Mouse (Mus musculus) layer of hippocampus, adult 6 months (tissue): Measurements from ENCODE around the gene Xlr4a. TPM values are rescaled to one million over a fixed set of nuclear protein-coding genes. Genes with fewer than 3 reads are reported as not detected.

Experiments
- long read RNA-seq, 2 experiments: library from polyadenylated mRNA; unstranded; transcript quantifications; one replicate each; pipeline ENCODE4 v2.0.0; 2019 to 2020
- polyA plus RNA-seq: library from polyadenylated mRNA; unstranded; fragments of <200 nt; fragmentation: Nextera tagmentation; gene quantifications from 2 replicates; pipeline ENCODE4 v1.2.3, GENCODE M21; 2021

Xlr4a gene
- polyA plus RNA-seq, result 0.18 TPM in 1 of 2 replicates, not detected in the other
- long read RNA-seq, experiment 1, result 0 reads
- long read RNA-seq, experiment 2, result 0 reads

GRCm38 (mm10) chrX:73082267-73083055, at the start of gene Xlr4a:
Gene Xlr4a, minus strand, starts transcription at chrX:73082478.

GRCm38 (mm10) chrX:73116747-73117146, 34.5 kb upstream of the Xlr4a start, which contains the start of gene Gm14685:
Gene Gm14685, plus strand, starts transcription at chrX:73117047.

DNA sequence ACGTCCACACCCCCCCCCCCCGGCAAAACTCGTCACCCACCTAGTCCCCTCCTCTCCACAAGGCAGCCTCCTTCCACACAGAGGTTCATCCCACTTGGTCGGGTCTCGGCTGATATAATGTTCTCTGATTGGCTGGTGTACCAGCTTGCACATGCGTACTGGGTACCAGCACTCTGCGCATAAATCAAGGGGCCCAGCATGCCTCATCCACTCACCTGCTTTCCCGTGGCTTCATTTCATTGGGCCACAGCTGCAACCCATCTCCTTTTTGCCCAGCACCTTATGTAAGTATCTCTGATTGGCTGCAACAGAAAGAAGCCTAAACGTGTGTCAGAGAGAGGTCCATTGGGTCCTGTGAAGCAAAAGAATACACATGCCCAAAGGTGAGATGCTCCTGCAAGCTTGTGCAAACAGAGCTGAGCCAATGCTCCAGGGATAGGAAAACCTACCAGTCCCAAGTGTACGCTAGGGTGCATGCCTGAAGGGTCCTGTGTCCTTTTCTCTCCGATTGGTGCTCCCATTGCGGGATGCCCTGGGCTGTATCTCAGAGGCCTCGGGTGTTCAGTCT, 14.7 kb upstream of the Xlr4a start, which contains the start of gene Xlr3a:
Gene Xlr3a, minus strand, starts transcription at position 155 of the 568 bp plus-strand sequence.

DNA sequence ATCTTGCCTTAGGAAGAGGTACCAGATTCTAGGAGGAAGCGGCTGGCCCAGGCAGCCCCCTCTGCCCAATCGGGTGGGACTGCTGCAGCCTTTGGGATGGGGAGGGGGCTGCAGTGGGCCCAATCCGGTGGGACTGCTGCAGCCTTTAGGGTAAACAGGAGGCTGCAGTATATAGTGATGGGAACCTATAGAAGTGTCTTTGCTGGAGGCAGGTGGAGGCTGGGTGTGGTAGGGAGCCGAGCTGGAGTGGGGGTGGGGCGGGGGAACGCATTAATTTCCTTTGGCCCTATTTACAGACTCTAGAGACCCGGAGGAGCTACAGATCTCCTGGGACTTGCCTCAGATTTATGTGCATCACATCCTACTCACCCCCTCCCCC, 17.9 kb downstream of the Xlr4a start, which contains the start of gene Pnma3:
Gene Pnma3, plus strand, starts transcription at position 373 of the 379 bp plus-strand sequence.

GRCm38 (mm10) chrX:73037003-73037402, 45.3 kb downstream of the Xlr4a start, which contains the start of gene Pnma5:
Gene Pnma5, minus strand, starts transcription at chrX:73037103.

Other genes with a start within 250 kb of the Xlr4a start
- 77.6 and 110 TPM in 2 replicates for gene Cetn2, start 164.1 kb downstream of the Xlr4a start, polyA plus RNA-seq
- 17.8 and 18.6 TPM in 2 replicates for gene Nsdhl, start 163.9 kb downstream of the Xlr4a start, polyA plus RNA-seq
- 1.1 and 4.6 TPM in 2 replicates for gene Zfp185, start 95.1 kb downstream of the Xlr4a start, polyA plus RNA-seq
- gene Pnma5, start 45.4 kb downstream of the Xlr4a start, polyA plus RNA-seq, result not detected in 2 replicates
- 0.68 and 1.0 TPM in 2 replicates for gene Pnma3, start 17.7 kb downstream of the Xlr4a start, polyA plus RNA-seq
- gene Xlr3a, start 14.6 kb upstream of the Xlr4a start, polyA plus RNA-seq, result 0.53 and 1.8 TPM in 2 replicates
- 0.52 and 0.60 TPM in 2 replicates for gene Gm14685, start 34.6 kb upstream of the Xlr4a start, polyA plus RNA-seq
- gene Xlr5b, start 66.3 kb upstream of the Xlr4a start, polyA plus RNA-seq, result not detected in 2 replicates
- 0.19 and 0.33 TPM in 2 replicates for gene DXBay18, start 67.0 kb upstream of the Xlr4a start, polyA plus RNA-seq
- gene Spin2d, start 94.5 kb upstream of the Xlr4a start, polyA plus RNA-seq, result not detected in 2 replicates
- 0.65 and 1.9 TPM in 2 replicates for gene Xlr3b, start 109.7 kb upstream of the Xlr4a start, polyA plus RNA-seq
- gene Xlr4b, start 131.9 kb upstream of the Xlr4a start, polyA plus RNA-seq, result 0.23 TPM in 1 of 2 replicates, not detected in the other
- 15.0 and 17.2 TPM in 2 replicates for gene F8a, start 145.8 kb upstream of the Xlr4a start, polyA plus RNA-seq
- gene Xlr4c, start 160.7 kb upstream of the Xlr4a start, polyA plus RNA-seq, result 0.24 TPM in 1 of 2 replicates, not detected in the other
- not detected in 2 replicates for gene Xlr3c, start 182.9 kb upstream of the Xlr4a start, polyA plus RNA-seq
- not detected in 2 replicates for gene Xlr5a, start 210.5 kb upstream of the Xlr4a start, polyA plus RNA-seq
- gene Xlr5c, start 210.5 kb upstream of the Xlr4a start, polyA plus RNA-seq, result not detected in 2 replicates